Comparison of ENCODE assay signal across 1 mouse cellular context in genomic region chr15:102324654-102325473, GRCm38 (mm10).
TF ChIP-seq lines count a peak whose summit lies in the region.

No protein-coding gene starts in this region.

TF ChIP-seq in MEL, 35 proteins besides CTCF, POLR2A, EP300 and RAD21 (continued from another document):
- TF ChIP-seq MYB (IDR thresholded peaks at IDR 0.05; ENCODE audit: low read depth, low read length) (no peak), E2F4 (IDR thresholded peaks at IDR 0.05; ENCODE audit: borderline replicate concordance, low read depth, low read length) (no peak), GABPA (IDR thresholded peaks at IDR 0.05; ENCODE audit: low read depth, low read length) (no peak), KAT2A (conservative IDR thresholded peaks at IDR 0.05; ENCODE audit: low read depth, low read length) (no peak), ZKSCAN1 (IDR thresholded peaks at IDR 0.05; ENCODE audit: low read depth, low read length) (no peak), TBP (IDR thresholded peaks at IDR 0.05; ENCODE audit: low read depth, low read length) (peak; percentile 98), MAX (IDR thresholded peaks at IDR 0.05; ENCODE audit: low read length) (no peak), ZMIZ1 (IDR thresholded peaks at IDR 0.05; ENCODE audit: low read depth, low read length) (no peak; the same call in 1 of the 2 replicates), NRF1 (IDR thresholded peaks at IDR 0.05; ENCODE audit: insufficient read depth, low read depth, low read length, poor library complexity, severe bottlenecking) (no peak), POLR2AphosphoS5 (IDR thresholded peaks at IDR 0.05; ENCODE audit: borderline replicate concordance, low read depth, low read length) (0 out of 2 replicates have a peak, but pooled peaks have one; percentile 25), MYC (IDR thresholded peaks at IDR 0.05; ENCODE audit: low read depth, low read length) (no peak), ETS1 (IDR thresholded peaks at IDR 0.05; ENCODE audit: low read depth, low read length) (0 out of 2 replicates have a peak, but pooled peaks have one; percentile 18), BHLHE40 (IDR thresholded peaks at IDR 0.05; ENCODE audit: borderline replicate concordance, low read depth, low read length) (no peak), ELF1 (IDR thresholded peaks at IDR 0.05; ENCODE audit: low read depth, low read length) (no peak), ZC3H11A (IDR thresholded peaks at IDR 0.05; ENCODE audit: low read depth, low read length) (no peak), TCF12 (IDR thresholded peaks at IDR 0.05; ENCODE audit: low read depth, low read length) (0 out of 2 replicates have a peak, but pooled peaks have one; percentile 12), NELFE (IDR thresholded peaks at IDR 0.05; ENCODE audit: low read depth, low read length) (0 out of 2 replicates have a peak, but pooled peaks have one; percentile 16), TAL1 (IDR thresholded peaks at IDR 0.05; ENCODE audit: low read length) (no peak), SIN3A (IDR thresholded peaks at IDR 0.05; ENCODE audit: low read length) (no peak; the same call in none of the 2 replicates), CHD1 (IDR thresholded peaks at IDR 0.05; ENCODE audit: low read depth, low read length) (0 out of 2 replicates have a peak, but pooled peaks have one; percentile 41), MEF2A (IDR thresholded peaks at IDR 0.05; ENCODE audit: extremely low read depth, insufficient replicate concordance, low read depth, low read length, poor library complexity, severe bottlenecking) (no peak), MXI1 (IDR thresholded peaks at IDR 0.05; ENCODE audit: low read depth, low read length) (peak; percentile 51; the same call in 1 of the 2 replicates), HCFC1 (IDR thresholded peaks at IDR 0.05; ENCODE audit: low read depth, low read length) (no peak)
